Mouse (Mus musculus) CH12.LX (cell line): ENCODE measurements around the gene Nat14. TPM values are rescaled to one million over a fixed set of nuclear protein-coding genes. Genes with fewer than 3 reads are reported as not detected.

Source experiments
- DNase-seq: peaks from one replicate; pipeline ENCODE4 v3.0.0-alpha.2; 2013; ENCODE audit errors: extremely low read depth
- H3K27ac ChIP-seq: 2 replicates; pipeline ENCODE4 v1.5.1; 2012; ENCODE audit warnings: low read depth, mild to moderate bottlenecking, control low read depth, moderate library complexity; ENCODE audit not compliant: insufficient read depth
- H3K27me3 ChIP-seq: replicated peaks from 2 replicates; pipeline ENCODE3; 2012; ENCODE audit warnings: inconsistent platforms
- H3K36me3 ChIP-seq, 2 experiments: replicated peaks in 1 of 2; 2 replicates each; pipeline versions ENCODE3 to v1.6.1; 2012; ENCODE audit warnings: inconsistent platforms in 1 of 2, low read length in 1 of 2, mild to moderate bottlenecking in 1 of 2, mixed read lengths in 1 of 2, moderate library complexity in 1 of 2; ENCODE audit not compliant: control insufficient read depth in 1 of 2, insufficient read depth in 1 of 2
- H3K4me1 ChIP-seq, 2 experiments: 2 replicates each; pipeline ENCODE4 v1.6.1; 2012; ENCODE audit warnings: inconsistent platforms in 1 of 2, moderate library complexity in 1 of 2; ENCODE audit not compliant: insufficient read depth in 2 of 2, control insufficient read depth in 1 of 2
- H3K4me2 ChIP-seq: 2 replicates; pipeline ENCODE4 v1.6.1; 2012; ENCODE audit warnings: low read depth, mild to moderate bottlenecking, control low read depth; ENCODE audit not compliant: poor library complexity, insufficient read depth, severe bottlenecking
- H3K4me3 ChIP-seq, 3 experiments: fragments of 150-350 bp in 1 of 3; sonication (generic) in 1 of 3; replicated peaks in 1 of 3; 2 replicates each; pipeline versions ENCODE3 to v1.5.1; 2011 to 2012; ENCODE audit warnings: low read depth in 2 of 3, low read length in 2 of 3, mild to moderate bottlenecking in 2 of 3, moderate library complexity in 2 of 3, control low read depth in 1 of 3, improper control_type of control experiment in 1 of 3, inconsistent platforms in 1 of 3, mixed read lengths in 1 of 3; ENCODE audit not compliant: poor library complexity in 1 of 3
- H3K79me2 ChIP-seq: replicated peaks from 2 replicates; pipeline ENCODE4 v1.6.1; 2012; ENCODE audit warnings: mild to moderate bottlenecking, moderate library complexity; ENCODE audit not compliant: control insufficient read depth, poor library complexity, insufficient read depth, severe bottlenecking; ENCODE audit errors: extremely low read depth
- H3K9ac ChIP-seq: 2 replicates; pipeline ENCODE4 v1.6.1; 2012; ENCODE audit warnings: low read depth, mild to moderate bottlenecking, control low read depth, moderate library complexity; ENCODE audit not compliant: insufficient read depth
- H3K9me3 ChIP-seq: replicated peaks from 2 replicates; pipeline ENCODE3; 2012; ENCODE audit warnings: low read length, inconsistent platforms, mixed read lengths
- BHLHE40 ChIP-seq: IDR thresholded peaks from 2 replicates; pipeline ENCODE4 v1.6.1; 2011; ENCODE audit warnings: mild to moderate bottlenecking, low read depth, low read length, improper control_type of control experiment
- CHD1 ChIP-seq: IDR thresholded peaks from 2 replicates; pipeline ENCODE4 v1.6.1; 2012; ENCODE audit warnings: low read depth, low read length, improper control_type of control experiment, inconsistent platforms
- CHD2 ChIP-seq: IDR thresholded peaks from 2 replicates; pipeline ENCODE4 v1.6.1; 2011; ENCODE audit warnings: low read length, improper control_type of control experiment
- CTCF ChIP-seq, 2 experiments: IDR thresholded peaks in 1 of 2; conservative IDR thresholded peaks in 1 of 2; 2 replicates each; pipeline ENCODE4 v1.5.1; 2011 to 2012; ENCODE audit warnings: low read depth in 2 of 2, low read length in 2 of 2, improper control_type of control experiment in 1 of 2, inconsistent platforms in 1 of 2, mild to moderate bottlenecking in 1 of 2, moderate library complexity in 1 of 2
- E2F4 ChIP-seq: IDR thresholded peaks from 2 replicates; pipeline ENCODE4 v1.6.1; 2011; ENCODE audit warnings: low read depth, low read length, improper control_type of control experiment; ENCODE audit not compliant: insufficient replicate concordance
- EP300 ChIP-seq: IDR thresholded peaks from 2 replicates; pipeline ENCODE4 v1.6.1; 2011; ENCODE audit warnings: low read length, improper control_type of control experiment
- HCFC1 ChIP-seq: IDR thresholded peaks from 2 replicates; pipeline ENCODE4 v1.6.1; 2012; ENCODE audit warnings: low read depth, mild to moderate bottlenecking, inconsistent platforms, low read length, improper control_type of control experiment
- JUND ChIP-seq: conservative IDR thresholded peaks from 2 replicates; pipeline ENCODE4 v1.6.1; 2011; ENCODE audit warnings: low read depth, low read length, improper control_type of control experiment
- KAT2A ChIP-seq: IDR thresholded peaks from 2 replicates; pipeline ENCODE4 v1.6.1; 2012; ENCODE audit warnings: low read length, improper control_type of control experiment, inconsistent platforms; ENCODE audit not compliant: insufficient replicate concordance
- MAFK ChIP-seq: IDR thresholded peaks from 2 replicates; pipeline ENCODE4 v1.6.1; 2011; ENCODE audit warnings: low read length, improper control_type of control experiment; ENCODE audit not compliant: insufficient replicate concordance
- MAZ ChIP-seq: IDR thresholded peaks from 2 replicates; pipeline ENCODE4 v1.6.1; 2012; ENCODE audit warnings: low read depth, mild to moderate bottlenecking, inconsistent platforms, low read length, improper control_type of control experiment, moderate library complexity
- MEF2A ChIP-seq: IDR thresholded peaks from 2 replicates; pipeline ENCODE4 v1.6.1; 2014; ENCODE audit warnings: low read depth, mild to moderate bottlenecking, inconsistent platforms, low read length, improper control_type of control experiment, borderline replicate concordance
- MXI1 ChIP-seq: IDR thresholded peaks from 2 replicates; pipeline ENCODE4 v1.6.1; 2011; ENCODE audit warnings: mild to moderate bottlenecking, low read depth, low read length, improper control_type of control experiment
- NELFE ChIP-seq: IDR thresholded peaks from 2 replicates; pipeline ENCODE4 v1.6.1; 2011; ENCODE audit warnings: low read depth, low read length, improper control_type of control experiment
- NRF1 ChIP-seq: IDR thresholded peaks from 2 replicates; pipeline ENCODE4 v1.6.1; 2014; ENCODE audit warnings: low read depth, mild to moderate bottlenecking, inconsistent platforms, low read length, improper control_type of control experiment, moderate library complexity
- PAX5 ChIP-seq: IDR thresholded peaks from 2 replicates; pipeline ENCODE4 v1.6.1; 2012; ENCODE audit warnings: low read length, inconsistent platforms, mixed read lengths
- POLR2A ChIP-seq: IDR thresholded peaks from 2 replicates; pipeline ENCODE4 v1.6.1; 2011; ENCODE audit warnings: low read depth, mild to moderate bottlenecking, improper control_type of control experiment, low read length
- POLR2AphosphoS2 ChIP-seq: IDR thresholded peaks from 2 replicates; pipeline ENCODE4 v1.6.1; 2011; ENCODE audit warnings: low read depth, low read length, improper control_type of control experiment
- RAD21 ChIP-seq: IDR thresholded peaks from 2 replicates; pipeline ENCODE4 v1.6.1; 2011; ENCODE audit warnings: low read depth, mild to moderate bottlenecking, low read length, improper control_type of control experiment, moderate library complexity
- RCOR1 ChIP-seq: conservative IDR thresholded peaks from 2 replicates; pipeline ENCODE4 v1.6.1; 2012; ENCODE audit warnings: low read depth, mild to moderate bottlenecking, inconsistent platforms, low read length, improper control_type of control experiment
- SIN3A ChIP-seq: IDR thresholded peaks from 2 replicates; pipeline ENCODE4 v1.6.1; 2012; ENCODE audit warnings: low read length, improper control_type of control experiment, inconsistent platforms
- SMC3 ChIP-seq: IDR thresholded peaks from 2 replicates; pipeline ENCODE4 v1.6.1; 2011; ENCODE audit warnings: low read depth, low read length, improper control_type of control experiment
- TBP ChIP-seq: conservative IDR thresholded peaks from 2 replicates; pipeline ENCODE4 v1.6.1; 2011; ENCODE audit warnings: low read depth, low read length, improper control_type of control experiment
- TCF12 ChIP-seq: IDR thresholded peaks from 2 replicates; pipeline ENCODE4 v1.6.1; 2014; ENCODE audit warnings: low read depth, mild to moderate bottlenecking, inconsistent platforms, low read length, improper control_type of control experiment
- UBTF ChIP-seq: IDR thresholded peaks from 2 replicates; pipeline ENCODE4 v1.6.1; 2012; ENCODE audit warnings: low read depth, mild to moderate bottlenecking, inconsistent platforms, low read length, improper control_type of control experiment, moderate library complexity
- ZC3H11A ChIP-seq: IDR thresholded peaks from 2 replicates; pipeline ENCODE4 v1.6.1; 2012; ENCODE audit warnings: low read depth, mild to moderate bottlenecking, inconsistent platforms, low read length, improper control_type of control experiment
- ZMIZ1 ChIP-seq: IDR thresholded peaks from 2 replicates; pipeline ENCODE4 v1.6.1; 2012; ENCODE audit warnings: low read depth, mild to moderate bottlenecking, inconsistent platforms, low read length, improper control_type of control experiment
- dilution Hi-C: fragments of 300-500 bp; cut with MboI; formaldehyde crosslinking; loops from 2 replicates; pipeline ENCODE4 v1.14.3; 2020; ENCODE audit warnings: low sequenced_read_pairs; ENCODE audit not compliant: extremely low pct_unique_long_range_greater_than_20kb, extremely low pct_ligation_motif_present
- in situ Hi-C: fragments of 300-500 bp; cut with MboI; formaldehyde crosslinking; loops from 3 replicates; pipeline ENCODE4 v1.14.3; 2019; ENCODE audit warnings: low sequenced_read_pairs, low pct_ligation_motif_present, low pct_unique_long_range_greater_than_20kb, mixed read lengths
- polyA plus RNA-seq: library from polyadenylated mRNA; unstranded; fragments of >175 nt; gene quantifications from 2 replicates; pipeline ENCODE4 v1.2.1, GENCODE M21; 2012; ENCODE audit warnings: low read depth; ENCODE audit not compliant: insufficient read length
- total RNA-seq, 2 experiments: library from RNA; depleted of rRNA; stranded (reverse); fragments of 300-350 nt in 1 of 2; fragments of >200 nt in 1 of 2; gene quantifications; 2 replicates each; pipeline ENCODE4 v1.2.3; 2012 to 2014

Gene Nat14
- total and polyA plus RNA-seq, 3 experiments, result 0.27 to 1.3 (median 0.97) TPM

DNA sequence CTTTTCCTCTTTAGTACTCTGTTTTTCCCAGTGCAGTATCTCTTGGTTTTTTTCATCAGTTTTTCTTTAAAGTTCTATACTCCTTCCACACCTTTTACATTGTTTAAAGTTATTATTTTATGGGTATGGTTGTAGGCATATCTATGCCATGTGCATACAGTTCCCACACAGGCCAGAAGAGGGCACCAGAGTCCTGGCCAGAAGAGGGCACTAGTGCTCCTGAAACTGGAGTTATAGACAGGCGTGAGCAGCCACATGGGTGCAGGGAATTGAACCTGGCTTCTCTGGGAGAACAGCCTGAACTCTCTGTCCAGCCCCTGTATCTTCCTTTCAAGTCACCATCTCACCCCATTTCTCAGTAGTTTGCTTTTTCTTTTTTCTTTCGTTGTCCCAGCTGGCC is 16.6 kb downstream of the Nat14 start (continued):
- TF ChIP-seq POLR2AphosphoS2, result no peak
- TF ChIP-seq CHD1, result no peak
- TF ChIP-seq ZC3H11A, result no peak
- TF ChIP-seq SIN3A, result no peak
- peak; percentile 93 to 99 for TF ChIP-seq CTCF (conservative IDR thresholded peaks at IDR 0.05 in 1 of 2, IDR thresholded peaks at IDR 0.05 in 1 of 2; ENCODE audit: low read depth in 2 of 2, low read length in 2 of 2)
- TF ChIP-seq CHD2, result no peak
- no peak for TF ChIP-seq UBTF
- TF ChIP-seq MXI1, result no peak
- no peak for TF ChIP-seq MAZ
- no peak for TF ChIP-seq KAT2A
- no peak for TF ChIP-seq RCOR1
- TF ChIP-seq MAFK, result no peak
- no peak for TF ChIP-seq TBP
- no peak for TF ChIP-seq MEF2A
- TF ChIP-seq ZMIZ1, result no peak
- TF ChIP-seq NRF1, result no peak
- TF ChIP-seq POLR2A, result no peak
- TF ChIP-seq, all 38 proteins: peak for 8

DNA sequence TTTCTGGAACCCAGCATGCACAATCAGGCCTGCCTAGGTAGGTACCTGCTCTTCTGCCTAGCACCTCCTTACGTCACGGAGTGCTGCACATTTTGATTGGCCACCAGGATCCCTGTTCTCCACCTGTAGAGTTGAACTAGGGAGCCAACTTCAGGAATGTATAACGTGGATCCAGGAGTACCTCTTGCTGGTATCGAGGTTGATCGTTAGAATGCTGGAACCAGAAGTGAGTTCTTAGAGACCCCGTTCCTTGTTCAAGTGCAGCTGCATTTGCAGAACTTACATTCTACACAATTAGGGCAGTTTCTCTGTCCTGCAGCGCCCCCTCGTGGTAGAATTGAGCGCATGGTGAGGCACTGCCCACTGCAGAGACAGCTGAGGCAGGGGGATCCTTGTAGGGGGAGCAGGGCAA is 18.2 kb downstream of the Nat14 start:
- Histone ChIP-seq H3K4me2 (no peak overlapping the region), H3K9me3 (no peaks in the 10 kb centered on the region), H3K4me1 (peaks cover 8 to 34% of the 10 kb centered on the region in 2 experiments), H3K27me3 (no peaks in the 10 kb centered on the region), H3K27ac (no peak overlapping the region), H3K79me2 (no peaks in the 10 kb centered on the region), H3K4me3 (no peak overlapping the region), H3K9ac (no peak overlapping the region), H3K36me3 (peaks cover 0 to 11% of the 10 kb centered on the region in 2 experiments)
- TF ChIP-seq HCFC1 (no peak), E2F4 (no peak), NELFE (no peak), JUND (no peak), BHLHE40 (no peak), CTCF (conservative IDR thresholded peaks at IDR 0.05 in 1 of 2, IDR thresholded peaks at IDR 0.05 in 1 of 2; ENCODE audit: low read depth in 2 of 2, low read length in 2 of 2) (peak; percentile 70 to 91), MAZ (no peak), TBP (no peak), SMC3 (peak; percentile 75), MEF2A (no peak), UBTF (no peak), ZMIZ1 (no peak), TCF12 (peak; percentile 26; the same call in 1 of the 2 replicates), EP300 (no peak), RAD21 (peak; percentile 88), PAX5 (no peak), RCOR1 (no peak), CHD1 (no peak), POLR2AphosphoS2 (no peak), MAFK (no peak), CHD2 (peak; percentile 86)
- DNase-seq, result peak; percentile 84
- in situ Hi-C loops, result loop anchor here (5.0 to 10.0 kb wide), 2 partner anchors 112 to 375 kb away; partner anchors contain the start of gene Zfp580
- dilution Hi-C loops, result no loop called here
